Mouse (Mus musculus): ENCODE data around the gene Pram1. TPM values are rescaled to one million over a fixed set of nuclear protein-coding genes. Genes with fewer than 3 reads are reported as not detected.

Pram1 gene
- polyA plus RNA-seq, 1 experiment, result 93.2 TPM

- H3K4me3 ChIP-seq (replicated peaks; ENCODE audit: control insufficient read depth, low read depth, low read length), result peak overlapping the region; percentile 70
- H3K4me1 ChIP-seq (ENCODE audit: control insufficient read depth, insufficient read depth, low read length), result no peaks in the 10 kb centered on the region; the same call in 1 of the 2 replicates
- WGBS, result 12% methylated on average over 6 of the region's 6 CpGs
- H3K27ac ChIP-seq (ENCODE audit: control insufficient read depth, insufficient read depth, low read depth, low read length, poor library complexity), result peak overlapping the region; percentile 76; the same call in 1 of the 2 replicates
- TF ChIP-seq POLR2A (IDR thresholded peaks at IDR 0.05; ENCODE audit: borderline replicate concordance, control insufficient read depth, low read depth, low read length) (no peak), CTCF (IDR thresholded peaks at IDR 0.05; ENCODE audit: control insufficient read depth, insufficient read depth, low read length) (no peak)
Observed at GRCm38 (mm10) chr17:33639743-33640142, 1.9 kb downstream of the Pram1 start.

- H3K27ac ChIP-seq (ENCODE audit: control insufficient read depth, insufficient read depth, low read depth, low read length, poor library complexity), result no peak overlapping the region
- no peaks in the 10 kb centered on the region; the same call in 1 of the 2 replicates for H3K4me1 ChIP-seq (ENCODE audit: control insufficient read depth, insufficient read depth, low read length)
- TF ChIP-seq POLR2A (IDR thresholded peaks at IDR 0.05; ENCODE audit: borderline replicate concordance, control insufficient read depth, low read depth, low read length), result no peak
- TF ChIP-seq CTCF (IDR thresholded peaks at IDR 0.05; ENCODE audit: control insufficient read depth, insufficient read depth, low read length), result no peak
- no peak overlapping the region for H3K4me3 ChIP-seq (replicated peaks; ENCODE audit: control insufficient read depth, low read depth, low read length)
- WGBS, result 86% methylated on average over 4 of the region's 4 CpGs
Observed at GRCm38 (mm10) chr17:33644068-33644467, 6.2 kb downstream of the Pram1 start.

GRCm38 (mm10) chr17:33645073-33645472, 7.2 kb downstream of the Pram1 start:
- 88% methylated on average over 8 of the region's 8 CpGs for WGBS
- no peaks in the 10 kb centered on the region; the same call in 1 of the 2 replicates for H3K4me1 ChIP-seq (ENCODE audit: control insufficient read depth, insufficient read depth, low read length)
- TF ChIP-seq CTCF (IDR thresholded peaks at IDR 0.05; ENCODE audit: control insufficient read depth, insufficient read depth, low read length), result no peak
- TF ChIP-seq POLR2A (IDR thresholded peaks at IDR 0.05; ENCODE audit: borderline replicate concordance, control insufficient read depth, low read depth, low read length), result no peak
- H3K4me3 ChIP-seq (replicated peaks; ENCODE audit: control insufficient read depth, low read depth, low read length), result no peak overlapping the region
- H3K27ac ChIP-seq (ENCODE audit: control insufficient read depth, insufficient read depth, low read depth, low read length, poor library complexity), result no peak overlapping the region

- Histone ChIP-seq H3K4me3 (replicated peaks; ENCODE audit: control insufficient read depth, low read depth, low read length) (no peak overlapping the region), H3K4me1 (ENCODE audit: control insufficient read depth, insufficient read depth, low read length) (no peaks in the 10 kb centered on the region), H3K27ac (ENCODE audit: control insufficient read depth, insufficient read depth, low read depth, low read length, poor library complexity) (no peak overlapping the region)
- 97% methylated on average over 34 of the region's 34 CpGs for WGBS
- TF ChIP-seq CTCF (IDR thresholded peaks at IDR 0.05; ENCODE audit: control insufficient read depth, insufficient read depth, low read length) (no peak), POLR2A (IDR thresholded peaks at IDR 0.05; ENCODE audit: borderline replicate concordance, control insufficient read depth, low read depth, low read length) (0 out of 2 replicates have a peak, but pooled peaks have one; percentile 23)
Observed at GRCm38 (mm10) chr17:33649781-33650475, 12.1 kb downstream of the Pram1 start.

GRCm38 (mm10) chr17:33666813-33667212, 29.0 kb downstream of the Pram1 start:
- TF ChIP-seq CTCF (IDR thresholded peaks at IDR 0.05; ENCODE audit: control insufficient read depth, insufficient read depth, low read length), result no peak
- TF ChIP-seq POLR2A (IDR thresholded peaks at IDR 0.05; ENCODE audit: borderline replicate concordance, control insufficient read depth, low read depth, low read length), result no peak
- H3K4me3 ChIP-seq (replicated peaks; ENCODE audit: control insufficient read depth, low read depth, low read length), result no peak overlapping the region
- WGBS, result 65% methylated on average over 3 of the region's 3 CpGs
- no peaks in the 10 kb centered on the region for H3K4me1 ChIP-seq (ENCODE audit: control insufficient read depth, insufficient read depth, low read length)
- no peak overlapping the region for H3K27ac ChIP-seq (ENCODE audit: control insufficient read depth, insufficient read depth, low read depth, low read length, poor library complexity)

- H3K4me3 ChIP-seq (replicated peaks; ENCODE audit: control insufficient read depth, low read depth, low read length), result no peak overlapping the region
- H3K27ac ChIP-seq (ENCODE audit: control insufficient read depth, insufficient read depth, low read depth, low read length, poor library complexity), result no peak overlapping the region
- H3K4me1 ChIP-seq (ENCODE audit: control insufficient read depth, insufficient read depth, low read length), result no peaks in the 10 kb centered on the region
- 92% methylated on average over 3 of the region's 3 CpGs for WGBS
- TF ChIP-seq CTCF (IDR thresholded peaks at IDR 0.05; ENCODE audit: control insufficient read depth, insufficient read depth, low read length), result no peak
- no peak for TF ChIP-seq POLR2A (IDR thresholded peaks at IDR 0.05; ENCODE audit: borderline replicate concordance, control insufficient read depth, low read depth, low read length)
Observed at GRCm38 (mm10) chr17:33669681-33670080, 31.8 kb downstream of the Pram1 start.

- Histone ChIP-seq H3K27ac (ENCODE audit: control insufficient read depth, insufficient read depth, low read depth, low read length, poor library complexity) (no peak overlapping the region), H3K4me1 (ENCODE audit: control insufficient read depth, insufficient read depth, low read length) (no peaks in the 10 kb centered on the region), H3K4me3 (replicated peaks; ENCODE audit: control insufficient read depth, low read depth, low read length) (no peak overlapping the region)
- WGBS, result 85% methylated on average over 1 of the region's 1 CpGs
- TF ChIP-seq POLR2A (IDR thresholded peaks at IDR 0.05; ENCODE audit: borderline replicate concordance, control insufficient read depth, low read depth, low read length) (no peak), CTCF (IDR thresholded peaks at IDR 0.05; ENCODE audit: control insufficient read depth, insufficient read depth, low read length) (no peak)
Observed at GRCm38 (mm10) chr17:33673837-33674236, 36.0 kb downstream of the Pram1 start.

GRCm38 (mm10) chr17:33675452-33675851, 37.6 kb downstream of the Pram1 start:
- Histone ChIP-seq H3K4me1 (ENCODE audit: control insufficient read depth, insufficient read depth, low read length) (no peaks in the 10 kb centered on the region), H3K4me3 (replicated peaks; ENCODE audit: control insufficient read depth, low read depth, low read length) (no peak overlapping the region), H3K27ac (ENCODE audit: control insufficient read depth, insufficient read depth, low read depth, low read length, poor library complexity) (no peak overlapping the region)
- no peak for TF ChIP-seq POLR2A (IDR thresholded peaks at IDR 0.05; ENCODE audit: borderline replicate concordance, control insufficient read depth, low read depth, low read length)
- no peak for TF ChIP-seq CTCF (IDR thresholded peaks at IDR 0.05; ENCODE audit: control insufficient read depth, insufficient read depth, low read length)

Measured in bone marrow, adult 2 months (tissue).